In genomic region chr7:141032458-141033167, GRCm38 (mm10) we compare ENCODE assay signal across 37 mouse cellular contexts. TPM values are rescaled to one million over a fixed set of nuclear protein-coding genes. Genes with fewer than 3 reads are reported as not detected.
A peak's percentile ranks its signal among the peaks of the same experiment; 100 is the strongest.
DNase-seq lines count a peak whose midpoint lies in the region; ATAC-seq lines count a peak whose summit lies in the region.
"Had no signal": no experiment of that assay in that cellular context is flagged by ENCODE, and none has a peak within 500 bp of the region (broad histone marks: within the 10 kb centered on the region; RNA-seq: fewer than 3 reads in every experiment).

No protein-coding gene starts in this region.

- H3K27me3 ChIP-seq in megakaryocyte, embryonic 14.5 days (replicated peaks), result peaks cover 3% of the 10 kb centered on the region
- H3K27me3 ChIP-seq in liver, embryonic 12.5 days (replicated peaks), result 0 out of 2 replicates have a peak, but pooled peaks cover 5% of the 10 kb centered on the region
- H3K27me3 ChIP-seq: heart, embryonic 13.5 days; kidney, embryonic 15.5 days; lung, embryonic 15.5 days had no signal

- H3K4me1 ChIP-seq in megakaryocyte, embryonic 14.5 days, result peaks cover 41% of the 10 kb centered on the region
- peaks cover 28% of the 10 kb centered on the region for H3K4me1 ChIP-seq in liver, embryonic 12.5 days
- H3K4me1 ChIP-seq: heart, embryonic 13.5 days; kidney, embryonic 15.5 days; lung, embryonic 15.5 days had no signal

- DNase-seq in T-cell, adult 2 months (ENCODE audit: low spot score), result no peak
- DNase-seq in adipocyte (ENCODE audit: low spot score), result no peak
- DNase-seq in retina, postnatal 1 day, result no peak
- DNase-seq: adrenal gland, postnatal 14 days; B cell, adult 2 months; cerebellum, adult 2 months; cerebellum, postnatal 25 days; gastrocnemius, postnatal 14 days; heart, adult 18-20 months; heart, postnatal 14 days; kidney, adult 11 months; kidney, postnatal 4 days; layer of hippocampus, adult 9-11 months; right cerebral cortex, adult 18-20 months had no signal

- no peaks in the 10 kb centered on the region for H3K9me3 ChIP-seq in megakaryocyte, embryonic 14.5 days
- no peaks in the 10 kb centered on the region for H3K9me3 ChIP-seq in liver, embryonic 12.5 days (replicated peaks)
- H3K9me3 ChIP-seq: forebrain, embryonic 10.5 days; heart, embryonic 13.5 days; kidney, embryonic 15.5 days; lung, embryonic 15.5 days had no signal

- ATAC-seq in megakaryocyte, adult 5-6 weeks (ENCODE audit: poor library complexity, severe bottlenecking), result no peak
- peak; percentile 80 for ATAC-seq in liver, embryonic 12.5 days
- peak; percentile 63 for ATAC-seq in megakaryocyte progenitor cell, adult 5-6 weeks (replicated peaks; ENCODE audit: poor library complexity)
- ATAC-seq: activated CD4-positive, CD25-positive, alpha-beta regulatory T cell, adult 4 months; forebrain, embryonic 16.5 days; hindbrain, postnatal 0 days; midbrain, embryonic 16.5 days had no signal

- no peak overlapping the region for H3K27ac ChIP-seq in liver, embryonic 12.5 days
- H3K27ac ChIP-seq: forebrain, embryonic 10.5 days; heart, embryonic 13.5 days; hindbrain, postnatal 0 days; kidney, embryonic 15.5 days; lung, embryonic 15.5 days; macrophage had no signal

- H3K9ac ChIP-seq in liver, embryonic 12.5 days, result no peak overlapping the region
- H3K9ac ChIP-seq: heart, embryonic 13.5 days; kidney, embryonic 15.5 days; lung, embryonic 15.5 days had no signal

- no peak overlapping the region for H3K4me2 ChIP-seq in liver, embryonic 12.5 days
- H3K4me2 ChIP-seq: heart, embryonic 13.5 days; kidney, embryonic 15.5 days; lung, embryonic 15.5 days had no signal

- WGBS in liver, embryonic 12.5 days (ENCODE audit: insufficient replicate concordance), result 40% methylated on average over 9 of the region's 9 CpGs

- H3K4me3 ChIP-seq in megakaryocyte, embryonic 14.5 days (replicated peaks), result peak overlapping the region; percentile 25
- no peak overlapping the region for H3K4me3 ChIP-seq in liver, embryonic 12.5 days
- H3K4me3 ChIP-seq: forebrain, embryonic 10.5 days; heart, embryonic 13.5 days; kidney, embryonic 15.5 days; lung, embryonic 15.5 days; myocyte had no signal

- H3K36me3 ChIP-seq in megakaryocyte, embryonic 14.5 days (replicated peaks; ENCODE audit: low read length), result no peaks in the 10 kb centered on the region
- no peaks in the 10 kb centered on the region for H3K36me3 ChIP-seq in liver, embryonic 12.5 days
- H3K36me3 ChIP-seq: forebrain, embryonic 10.5 days; heart, embryonic 13.5 days; kidney, embryonic 15.5 days; lung, embryonic 15.5 days had no signal

RNA-seq across cellular contexts. Expression of gene Gm17387, which starts 3.7 kb away (rescaled TPM):
- polyA plus RNA-seq in megakaryocyte, embryonic 14.5 days (2012; ENCODE audit: insufficient read depth, low replicate concordance), result not detected in 2 replicates
- not detected in 2 replicates for total RNA-seq in megakaryocyte, adult 5-6 weeks (2015)
- total RNA-seq in megakaryocyte, adult 5-6 weeks (2017), result not detected in 2 replicates
- polyA plus RNA-seq in liver, embryonic 12.5 days (2016; fragmentation: Nextera tagmentation; extraction: Ambion mirVana), result not detected in 2 replicates
- not detected in 2 replicates for total RNA-seq in megakaryocyte progenitor cell, adult 5-6 weeks (2015)
- not detected in 2 replicates for total RNA-seq in megakaryocyte progenitor cell, adult 5-6 weeks (2017)
- total RNA-seq: adrenal gland, postnatal 14 days; CH12.LX; gastrocnemius, postnatal 14 days; heart, adult 18-20 months; heart, postnatal 14 days; hindbrain, postnatal 0 days; left cerebral cortex, adult 18-20 months; left cerebral cortex, postnatal 36 days; MEL had no signal
- polyA plus RNA-seq: activated CD4-positive, CD25-positive, alpha-beta regulatory T cell, adult 4 months; cerebellum, adult 2 months; forebrain, embryonic 10.5 days; forebrain, embryonic 16.5 days; heart, embryonic 13.5 days; hindbrain, embryonic 11.5 days; hindbrain, postnatal 0 days; kidney, embryonic 15.5 days; limb, embryonic 14.5 days; lung, embryonic 15.5 days; macrophage; midbrain, embryonic 16.5 days; myocyte; neural tube, embryonic 14.5 days; thymus, postnatal 0 days; urinary bladder, adult 2 months had no signal

RNA-seq across cellular contexts. Expression of gene Ifitm6, which starts 14.9 kb away (rescaled TPM):
- 0.91 TPM in 1 of 2 replicates, not detected in the other for polyA plus RNA-seq in megakaryocyte, embryonic 14.5 days (2012; ENCODE audit: insufficient read depth, low replicate concordance)
- total RNA-seq in megakaryocyte, adult 5-6 weeks (2015), result 1,773 and 2,031 TPM in 2 replicates
- 1,518 and 1,657 TPM in 2 replicates for total RNA-seq in megakaryocyte, adult 5-6 weeks (2017)
- 1.4 and 2.7 TPM in 2 replicates for polyA plus RNA-seq in liver, embryonic 12.5 days (2016; fragmentation: Nextera tagmentation; extraction: Ambion mirVana)
- total RNA-seq in megakaryocyte progenitor cell, adult 5-6 weeks (2015), result 81.7 and 90.1 TPM in 2 replicates
- total RNA-seq in megakaryocyte progenitor cell, adult 5-6 weeks (2017), result 37.7 and 55.9 TPM in 2 replicates
- total RNA-seq: CH12.LX; gastrocnemius, postnatal 14 days; heart, adult 18-20 months; left cerebral cortex, postnatal 36 days; MEL had no signal
- polyA plus RNA-seq: forebrain, embryonic 10.5 days; hindbrain, embryonic 11.5 days had no signal

RNA-seq across cellular contexts. Expression of gene Ifitm3, which starts 22.0 kb away (rescaled TPM):
- polyA plus RNA-seq in megakaryocyte, embryonic 14.5 days (2012; ENCODE audit: insufficient read depth, low replicate concordance), result 28.6 and 151 TPM in 2 replicates
- 2,002 and 2,201 TPM in 2 replicates for total RNA-seq in megakaryocyte, adult 5-6 weeks (2015)
- 715 and 839 TPM in 2 replicates for total RNA-seq in megakaryocyte, adult 5-6 weeks (2017)
- polyA plus RNA-seq in liver, embryonic 12.5 days (2016; fragmentation: Nextera tagmentation; extraction: Ambion mirVana), result 35.7 TPM in 2 replicates
- total RNA-seq in megakaryocyte progenitor cell, adult 5-6 weeks (2015), result 147 and 203 TPM in 2 replicates
- 49.4 and 56.2 TPM in 2 replicates for total RNA-seq in megakaryocyte progenitor cell, adult 5-6 weeks (2017)

RNA-seq across cellular contexts. Expression of gene B4galnt4, which starts 28.3 kb away (rescaled TPM):
- polyA plus RNA-seq in megakaryocyte, embryonic 14.5 days (2012; ENCODE audit: insufficient read depth, low replicate concordance), result 11.5 and 17.3 TPM in 2 replicates
- total RNA-seq in megakaryocyte, adult 5-6 weeks (2015), result 1.5 and 3.0 TPM in 2 replicates
- total RNA-seq in megakaryocyte, adult 5-6 weeks (2017), result 1.7 and 2.5 TPM in 2 replicates
- polyA plus RNA-seq in liver, embryonic 12.5 days (2016; fragmentation: Nextera tagmentation; extraction: Ambion mirVana), result 1.9 and 2.3 TPM in 2 replicates
- 0.84 and 1.3 TPM in 2 replicates for total RNA-seq in megakaryocyte progenitor cell, adult 5-6 weeks (2015)
- total RNA-seq in megakaryocyte progenitor cell, adult 5-6 weeks (2017), result 1.5 and 2.8 TPM in 2 replicates
- total RNA-seq: heart, adult 18-20 months had no signal
- polyA plus RNA-seq: macrophage had no signal

RNA-seq across cellular contexts. Expression of gene Pkp3, which starts 45.4 kb away (rescaled TPM):
- polyA plus RNA-seq in megakaryocyte, embryonic 14.5 days (2012; ENCODE audit: insufficient read depth, low replicate concordance), result 2.5 and 3.0 TPM in 2 replicates
- total RNA-seq in megakaryocyte, adult 5-6 weeks (2015), result 6.7 and 9.7 TPM in 2 replicates
- 3.8 and 6.1 TPM in 2 replicates for total RNA-seq in megakaryocyte, adult 5-6 weeks (2017)
- polyA plus RNA-seq in liver, embryonic 12.5 days (2016; fragmentation: Nextera tagmentation; extraction: Ambion mirVana), result 0.71 and 1.1 TPM in 2 replicates
- total RNA-seq in megakaryocyte progenitor cell, adult 5-6 weeks (2015), result 1.0 and 2.2 TPM in 2 replicates
- 0.10 and 1.1 TPM in 2 replicates for total RNA-seq in megakaryocyte progenitor cell, adult 5-6 weeks (2017)
- total RNA-seq: gastrocnemius, postnatal 14 days; left cerebral cortex, postnatal 36 days; MEL had no signal
- polyA plus RNA-seq: forebrain, embryonic 16.5 days; macrophage; neural tube, embryonic 14.5 days had no signal

Comparison
In these comparisons a context has a peak if more than half of its experiments do, and no peak if none do; other contexts are left out.
1. RNA of gene Ifitm6, which starts 14.9 kb away (total RNA-seq): 1,518 to 2,031 TPM in megakaryocyte, adult 5-6 weeks; 37.7 to 90.1 TPM in megakaryocyte progenitor cell, adult 5-6 weeks; every median in the first group is over 10 times any median in the second.